Mouse (Mus musculus): Measurements from ENCODE around the gene Chd2. TPM values are rescaled to one million over a fixed set of nuclear protein-coding genes. Genes with fewer than 3 reads are reported as not detected.
"Not testable (repeated sequence)": the region's sequence is repeated elsewhere in the genome, so short reads cannot be mapped to it uniquely, and the experiment has no call there.

The Chd2 gene
- total RNA-seq, 2 experiments from 2014 or later = 57.4 to 60.3 TPM

- DNase-seq (ENCODE audit: extremely low spot score in 1 of 2, low spot score in 2 of 2) = peak in 1 of 2 experiments; percentile 4
- no peak overlapping the region for H3K4me3 ChIP-seq
- intact Hi-C loops (cut with DNase I) = no loop called here
- no peak for TF ChIP-seq CTCF (IDR thresholded peaks at IDR 0.05)
- peak overlapping the region; percentile 91; the same call in 1 of the 2 replicates for H3K27ac ChIP-seq
These were observed 5.8 kb downstream of the Chd2 start for GRCm38 (mm10) chr7:73535861-73536200.

- intact Hi-C loops (cut with DNase I) = no loop called here
- Histone ChIP-seq H3K4me3 (no peak overlapping the region), H3K27ac (peak overlapping the region; percentile 91; the same call in 1 of the 2 replicates)
- DNase-seq (ENCODE audit: extremely low spot score in 1 of 2, low spot score in 2 of 2) = no peak
- no peak for TF ChIP-seq CTCF (IDR thresholded peaks at IDR 0.05)
These were observed 6.4 kb downstream of the Chd2 start for GRCm38 (mm10) chr7:73534937-73535860.

- H3K27ac ChIP-seq = peak overlapping the region; percentile 55
- H3K4me3 ChIP-seq = no peak overlapping the region
- peak in 1 of 2 experiments; percentile 6 for DNase-seq (ENCODE audit: extremely low spot score in 1 of 2, low spot score in 2 of 2)
- TF ChIP-seq CTCF (IDR thresholded peaks at IDR 0.05) = no peak
- intact Hi-C loops (cut with DNase I) = no loop called here
These were observed 8.2 kb downstream of the Chd2 start for GRCm38 (mm10) chr7:73533457-73533856.

- Histone ChIP-seq H3K27ac (peak overlapping the region; percentile 55; the same call in 1 of the 2 replicates), H3K4me3 (no peak overlapping the region)
- intact Hi-C loops (cut with DNase I) = no loop called here
- no peak for DNase-seq (ENCODE audit: extremely low spot score in 1 of 2, low spot score in 2 of 2)
- no peak for TF ChIP-seq CTCF (IDR thresholded peaks at IDR 0.05)
These were observed 8.7 kb downstream of the Chd2 start for GRCm38 (mm10) chr7:73532916-73533315.

- TF ChIP-seq CTCF (IDR thresholded peaks at IDR 0.05) = no peak
- Histone ChIP-seq H3K27ac (peak overlapping the region; percentile 48; the same call in 1 of the 2 replicates), H3K4me3 (no peak overlapping the region)
- intact Hi-C loops (cut with DNase I) = no loop called here
- DNase-seq (ENCODE audit: extremely low spot score in 1 of 2, low spot score in 2 of 2) = no peak
These were observed 9.5 kb downstream of the Chd2 start for GRCm38 (mm10) chr7:73532139-73532538.

- H3K4me3 ChIP-seq = no peak overlapping the region
- no peak for DNase-seq (ENCODE audit: extremely low spot score in 1 of 2, low spot score in 2 of 2)
- peak overlapping the region; percentile 48; the same call in 1 of the 2 replicates for H3K27ac ChIP-seq
- no peak for TF ChIP-seq CTCF (IDR thresholded peaks at IDR 0.05)
- intact Hi-C loops (cut with DNase I) = no loop called here
These were observed 10.0 kb downstream of the Chd2 start for GRCm38 (mm10) chr7:73531506-73532093.

- no peak for TF ChIP-seq CTCF (IDR thresholded peaks at IDR 0.05)
- intact Hi-C loops (cut with DNase I) = no loop called here
- H3K27ac ChIP-seq = peak overlapping the region; percentile 48; the same call in 1 of the 2 replicates
- DNase-seq (ENCODE audit: extremely low spot score in 1 of 2, low spot score in 2 of 2) = peak in 1 of 2 experiments; percentile 6
- no peak overlapping the region for H3K4me3 ChIP-seq
These were observed 10.8 kb downstream of the Chd2 start for GRCm38 (mm10) chr7:73530846-73531245.

GRCm38 (mm10) chr7:73530164-73530563 lies 11.5 kb downstream of the Chd2 start:
- Histone ChIP-seq H3K27ac (peak overlapping the region; percentile 4; the same call in 1 of the 2 replicates), H3K4me3 (no peak overlapping the region)
- DNase-seq (ENCODE audit: extremely low spot score in 1 of 2, low spot score in 2 of 2) = peak in 1 of 2 experiments; percentile 8
- TF ChIP-seq CTCF (IDR thresholded peaks at IDR 0.05) = no peak
- intact Hi-C loops (cut with DNase I) = no loop called here

GRCm38 (mm10) chr7:73529261-73529660 lies 12.4 kb downstream of the Chd2 start:
- no peak overlapping the region for H3K4me3 ChIP-seq
- peak in 1 of 2 experiments; percentile 5 for DNase-seq (ENCODE audit: extremely low spot score in 1 of 2, low spot score in 2 of 2)
- intact Hi-C loops (cut with DNase I) = no loop called here
- TF ChIP-seq CTCF (IDR thresholded peaks at IDR 0.05) = no peak
- peak overlapping the region; percentile 30; the same call in 1 of the 2 replicates for H3K27ac ChIP-seq

GRCm38 (mm10) chr7:73528377-73528894 lies 13.2 kb downstream of the Chd2 start:
- DNase-seq (ENCODE audit: extremely low spot score in 1 of 2, low spot score in 2 of 2); H3K4me3 ChIP-seq; H3K27ac ChIP-seq; intact Hi-C loops (cut with DNase I): not testable (repeated sequence)

- Histone ChIP-seq H3K4me3 (no peak overlapping the region), H3K27ac (no peak overlapping the region)
- TF ChIP-seq CTCF (IDR thresholded peaks at IDR 0.05) = no peak
- DNase-seq (ENCODE audit: extremely low spot score in 1 of 2, low spot score in 2 of 2) = no peak
- intact Hi-C loops (cut with DNase I) = no loop called here
These were observed 14.4 kb downstream of the Chd2 start for GRCm38 (mm10) chr7:73527225-73527624.

- Histone ChIP-seq H3K4me3 (no peak overlapping the region), H3K27ac (peak overlapping the region; percentile 80)
- TF ChIP-seq CTCF (IDR thresholded peaks at IDR 0.05) = peak; percentile 88
- DNase-seq (ENCODE audit: extremely low spot score in 1 of 2, low spot score in 2 of 2) = peak in 1 of 2 experiments; percentile 41
- intact Hi-C loops (cut with DNase I) = loop anchor here (1.0 kb wide), 1 partner anchor 94 kb away; no protein-coding TSS in a partner anchor
These were observed 17.1 kb downstream of the Chd2 start for GRCm38 (mm10) chr7:73524454-73524952.

All from left cerebral cortex, adult 2 months (tissue).